Mouse (Mus musculus) hindbrain, embryonic 14.5 days (tissue): Measurements from ENCODE around the gene Zdhhc7. TPM values are rescaled to one million over a fixed set of nuclear protein-coding genes. Genes with fewer than 3 reads are reported as not detected.

ENCODE experiments used
- ATAC-seq: fragments of 200-750 bp; cut with Nextera tagmentation; 2 replicates; pipeline ENCODE4 v1.8.0; 2017; ENCODE audit warnings: moderate number of reproducible peaks, mild to moderate bottlenecking, moderate TSS enrichment, moderate library complexity; ENCODE audit not compliant: low FRiP score
- DNase-seq: peaks from one replicate; pipeline ENCODE4 v3.0.0-alpha.2; 2015; ENCODE audit warnings: low spot score
- H3K27ac ChIP-seq: fragments of 300-500 bp; sonication (generic); 2 replicates; pipeline ENCODE4 v1.5.1; 2014; ENCODE audit warnings: mild to moderate bottlenecking, moderate library complexity
- H3K27me3 ChIP-seq: fragments of 300-500 bp; sonication (generic); 2 replicates; pipeline ENCODE4 v1.6.1; 2014; ENCODE audit warnings: mild to moderate bottlenecking, low read length, mixed read lengths; ENCODE audit not compliant: control insufficient read depth, insufficient read depth
- H3K36me3 ChIP-seq: fragments of 300-500 bp; sonication (generic); replicated peaks from 2 replicates; pipeline ENCODE4 v1.6.1; 2014; ENCODE audit not compliant: control insufficient read depth, insufficient read depth
- H3K4me1 ChIP-seq: fragments of 300-500 bp; sonication (generic); replicated peaks from 2 replicates; pipeline ENCODE4 v1.6.1; 2014; ENCODE audit warnings: antibody characterized with exemption, low read length, mixed read lengths; ENCODE audit not compliant: control insufficient read depth, insufficient read depth
- H3K4me2 ChIP-seq: fragments of 300-500 bp; sonication (generic); replicated peaks from 2 replicates; pipeline ENCODE4 v1.6.1; 2014; ENCODE audit warnings: mild to moderate bottlenecking, moderate library complexity
- H3K4me3 ChIP-seq: fragments of 300-500 bp; sonication (generic); replicated peaks from 2 replicates; pipeline ENCODE4 v1.5.1; 2014; ENCODE audit warnings: mild to moderate bottlenecking, low read length
- H3K9ac ChIP-seq: fragments of 300-500 bp; sonication (generic); 2 replicates; pipeline ENCODE4 v1.6.1; 2014
- H3K9me3 ChIP-seq: fragments of 300-500 bp; sonication (generic); 2 replicates; pipeline ENCODE4 v1.6.1; 2016; ENCODE audit warnings: low read length; ENCODE audit not compliant: control insufficient read depth
- WGBS: fragments of 180-500 bp; shearing (Covaris S2); extraction: QIAGEN DNeasy Blood & Tissue Kit; methylation state at CpG from one replicate; pipeline ENCODE4 v1.1.7; 2014; 5-methylcytosine and 5-hydroxymethylcytosine counted together
- polyA plus RNA-seq: library from polyadenylated mRNA; unstranded; fragments of >200 nt; fragmentation: Nextera tagmentation; extraction: Ambion mirVana; gene quantifications from 2 replicates; pipeline ENCODE4 v1.2.1, GENCODE M21; 2014

Gene Zdhhc7
- polyA plus RNA-seq, 1 experiment from 2014 or later, result 26.4 TPM

GRCm38 (mm10) chr8:120110966-120111365, 9.7 kb upstream of the Zdhhc7 start:
- H3K4me3 ChIP-seq, result no peak overlapping the region
- no peaks in the 10 kb centered on the region for H3K9me3 ChIP-seq
- H3K27ac ChIP-seq, result no peak overlapping the region
- H3K9ac ChIP-seq, result no peak overlapping the region
- peaks cover 13% of the 10 kb centered on the region for H3K4me1 ChIP-seq
- no peak for ATAC-seq
- H3K36me3 ChIP-seq, result 0 out of 2 replicates have a peak, but pooled peaks cover 3% of the 10 kb centered on the region
- no peak for DNase-seq
- 83% methylated on average over 4 of the region's 4 CpGs for WGBS
- H3K27me3 ChIP-seq, result peaks cover 7% of the 10 kb centered on the region
- H3K4me2 ChIP-seq, result no peak overlapping the region

GRCm38 (mm10) chr8:120109149-120109548, 7.9 kb upstream of the Zdhhc7 start:
- no peak overlapping the region for H3K9ac ChIP-seq
- no peak overlapping the region for H3K4me3 ChIP-seq
- H3K4me2 ChIP-seq, result no peak overlapping the region
- no peak for DNase-seq
- no peaks in the 10 kb centered on the region for H3K27me3 ChIP-seq
- 0 out of 2 replicates have a peak, but pooled peaks cover 7% of the 10 kb centered on the region for H3K36me3 ChIP-seq
- no peak for ATAC-seq
- no peaks in the 10 kb centered on the region for H3K9me3 ChIP-seq
- peaks cover 7% of the 10 kb centered on the region for H3K4me1 ChIP-seq
- 77% methylated on average over 3 of the region's 3 CpGs for WGBS
- H3K27ac ChIP-seq, result no peak overlapping the region

GRCm38 (mm10) chr8:120104721-120105272, 3.5 kb upstream of the Zdhhc7 start:
- Histone ChIP-seq H3K4me1 (peaks cover 21% of the 10 kb centered on the region), H3K9me3 (no peaks in the 10 kb centered on the region), H3K4me2 (no peak overlapping the region), H3K27ac (no peak overlapping the region), H3K27me3 (no peaks in the 10 kb centered on the region), H3K4me3 (no peak overlapping the region), H3K9ac (no peak overlapping the region), H3K36me3 (0 out of 2 replicates have a peak, but pooled peaks cover 7% of the 10 kb centered on the region)
- DNase-seq (no peak), ATAC-seq (no peak)
- 67% methylated on average over 9 of the region's 9 CpGs for WGBS

GRCm38 (mm10) chr8:120103916-120104315, 2.6 kb upstream of the Zdhhc7 start:
- peaks cover 26% of the 10 kb centered on the region for H3K4me1 ChIP-seq
- H3K9ac ChIP-seq, result no peak overlapping the region
- WGBS, result 89% methylated on average over 9 of the region's 9 CpGs
- ATAC-seq, result no peak
- 0 out of 2 replicates have a peak, but pooled peaks cover 7% of the 10 kb centered on the region for H3K36me3 ChIP-seq
- no peaks in the 10 kb centered on the region for H3K27me3 ChIP-seq
- no peak for DNase-seq
- H3K4me3 ChIP-seq, result no peak overlapping the region
- H3K9me3 ChIP-seq, result no peaks in the 10 kb centered on the region
- no peak overlapping the region for H3K4me2 ChIP-seq
- peak overlapping the region; percentile 43; the same call in 1 of the 2 replicates for H3K27ac ChIP-seq

GRCm38 (mm10) chr8:120100388-120101067, 754 bp downstream of the Zdhhc7 start:
- Histone ChIP-seq H3K9ac (peak overlapping the region; percentile 92), H3K4me2 (peak overlapping the region; percentile 96), H3K4me3 (peak overlapping the region; percentile 96), H3K4me1 (peaks cover 26% of the 10 kb centered on the region), H3K36me3 (0 out of 2 replicates have a peak, but pooled peaks cover 8% of the 10 kb centered on the region), H3K9me3 (no peaks in the 10 kb centered on the region), H3K27me3 (no peaks in the 10 kb centered on the region), H3K27ac (peak overlapping the region; percentile 91)
- ATAC-seq, result no peak
- WGBS, result 11% methylated on average over 13 of the region's 25 CpGs
- DNase-seq, result no peak

GRCm38 (mm10) chr8:120096486-120096885, 4.8 kb downstream of the Zdhhc7 start:
- no peak for DNase-seq
- Histone ChIP-seq H3K9me3 (no peaks in the 10 kb centered on the region), H3K27ac (no peak overlapping the region), H3K4me2 (no peak overlapping the region), H3K4me3 (no peak overlapping the region), H3K9ac (no peak overlapping the region), H3K36me3 (peaks cover 22% of the 10 kb centered on the region), H3K27me3 (no peaks in the 10 kb centered on the region), H3K4me1 (peaks cover 15% of the 10 kb centered on the region)
- 83% methylated on average over 2 of the region's 2 CpGs for WGBS
- ATAC-seq, result no peak

- no peak for ATAC-seq
- peaks cover 37% of the 10 kb centered on the region for H3K36me3 ChIP-seq
- WGBS, result 90% methylated on average over 10 of the region's 10 CpGs
- peaks cover 5% of the 10 kb centered on the region; the same call in 1 of the 2 replicates for H3K4me1 ChIP-seq
- no peaks in the 10 kb centered on the region for H3K9me3 ChIP-seq
- H3K4me3 ChIP-seq, result no peak overlapping the region
- no peak overlapping the region for H3K27ac ChIP-seq
- no peak overlapping the region for H3K9ac ChIP-seq
- H3K4me2 ChIP-seq, result no peak overlapping the region
- no peak for DNase-seq
- H3K27me3 ChIP-seq, result no peaks in the 10 kb centered on the region
Measured at GRCm38 (mm10) chr8:120094801-120095200, 6.5 kb downstream of the Zdhhc7 start.

- ATAC-seq, result no peak
- 97% methylated on average over 3 of the region's 3 CpGs for WGBS
- peaks cover 43% of the 10 kb centered on the region for H3K36me3 ChIP-seq
Measured at GRCm38 (mm10) chr8:120093103-120093502, 8.2 kb downstream of the Zdhhc7 start.

GRCm38 (mm10) chr8:120091032-120091431, 10.2 kb downstream of the Zdhhc7 start:
- H3K9ac ChIP-seq, result no peak overlapping the region
- no peaks in the 10 kb centered on the region for H3K27me3 ChIP-seq
- peaks cover 63% of the 10 kb centered on the region for H3K36me3 ChIP-seq
- no peak overlapping the region for H3K4me3 ChIP-seq
- 93% methylated on average over 3 of the region's 3 CpGs for WGBS
- H3K4me1 ChIP-seq, result no peaks in the 10 kb centered on the region
- H3K27ac ChIP-seq, result no peak overlapping the region
- no peaks in the 10 kb centered on the region for H3K9me3 ChIP-seq
- no peak overlapping the region for H3K4me2 ChIP-seq
- DNase-seq, result no peak
- ATAC-seq, result no peak

More at GRCm38 (mm10) chr8:120093103-120093502, 8.2 kb downstream of the Zdhhc7 start:
- H3K4me2 ChIP-seq, result no peak overlapping the region
- no peaks in the 10 kb centered on the region for H3K4me1 ChIP-seq
- H3K27me3 ChIP-seq, result no peaks in the 10 kb centered on the region
- H3K4me3 ChIP-seq, result no peak overlapping the region
- DNase-seq, result no peak
- no peak overlapping the region for H3K27ac ChIP-seq
- H3K9me3 ChIP-seq, result no peaks in the 10 kb centered on the region
- no peak overlapping the region for H3K9ac ChIP-seq
